Mouse (Mus musculus) G1E (cell line): ENCODE data around the gene Pcsk4.

Experiments
- CTCF ChIP-seq: IDR thresholded peaks from 2 replicates; pipeline ENCODE4 v1.5.1; 2012; ENCODE audit warnings: low read depth, low read length, inconsistent platforms, mixed read lengths
- GATA1 ChIP-seq: IDR thresholded peaks from 2 replicates; pipeline ENCODE4 v1.6.1; 2012; ENCODE audit warnings: borderline replicate concordance, low read length, inconsistent platforms, mixed read lengths
- POLR2AphosphoS5 ChIP-seq: IDR thresholded peaks from 2 replicates; pipeline ENCODE4 v1.6.1; 2012; ENCODE audit warnings: low read depth, low read length, inconsistent platforms; ENCODE audit not compliant: insufficient replicate concordance
- TAL1 ChIP-seq: conservative IDR thresholded peaks from 2 replicates; pipeline ENCODE4 v1.6.1; 2012; ENCODE audit warnings: low read depth, low read length, inconsistent platforms, mixed read lengths

DNA sequence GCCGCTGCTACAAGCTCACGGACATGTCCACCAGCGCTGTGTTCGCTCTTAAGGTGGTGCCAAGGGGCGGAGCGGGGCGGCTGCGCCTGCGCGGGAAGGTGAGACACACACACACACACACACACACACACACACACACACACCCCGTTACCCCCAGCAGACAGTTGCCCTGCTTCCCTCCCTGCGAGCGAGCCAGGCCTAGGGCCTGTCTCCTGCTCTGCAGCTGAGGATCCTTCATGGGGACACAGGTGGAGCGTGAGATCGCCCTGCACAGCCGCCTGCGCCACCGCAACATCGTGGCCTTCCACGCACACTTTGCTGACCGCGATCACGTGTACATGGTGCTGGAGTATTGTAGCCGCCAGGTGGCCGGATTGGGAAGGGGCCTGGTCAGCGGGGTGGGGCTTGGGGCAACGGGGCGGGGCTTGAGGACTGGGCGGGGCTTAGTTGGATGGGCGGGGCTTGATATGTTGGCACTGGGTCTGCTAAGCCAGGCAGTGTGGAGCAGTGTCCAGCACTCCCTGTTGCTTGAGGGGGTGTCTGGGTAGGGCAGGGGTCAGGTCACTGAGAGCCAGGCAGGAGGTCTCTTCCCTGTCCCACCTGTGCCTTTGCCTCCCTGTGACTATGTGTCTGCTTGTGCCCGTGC lies 28.8 kb upstream of the Pcsk4 start:
- TF ChIP-seq CTCF (no peak), POLR2AphosphoS5 (no peak), GATA1 (no peak), TAL1 (no peak)
